Mouse (Mus musculus) cortical plate, adult 2 months (tissue): ENCODE data around the gene Srd5a1.

ENCODE experiments used
- CTCF ChIP-seq: fragments of 200-500 bp; IDR thresholded peaks from 2 replicates; pipeline ENCODE4 v1.5.1; 2011; ENCODE audit warnings: mild to moderate bottlenecking, control low read depth, low read length; ENCODE audit not compliant: insufficient read depth; ENCODE audit errors: extremely low read depth
- POLR2A ChIP-seq: fragments of 200-500 bp; IDR thresholded peaks from 2 replicates; pipeline ENCODE4 v1.6.1; 2011; ENCODE audit warnings: mild to moderate bottlenecking, low read length, control low read depth; ENCODE audit not compliant: insufficient read depth; ENCODE audit errors: extremely low read depth

GRCm38 (mm10) chr13:69562654-69563574, 48.3 kb downstream of the Srd5a1 start:
- TF ChIP-seq POLR2A (no peak), CTCF (no peak)
